Mouse (Mus musculus) forebrain, embryonic 13.5 days (tissue): ENCODE measurements around the gene Snx9. TPM values are rescaled to one million over a fixed set of nuclear protein-coding genes. Genes with fewer than 3 reads are reported as not detected.

ENCODE experiments used
- ATAC-seq: fragments of 200-750 bp; cut with Nextera tagmentation; 2 replicates; pipeline ENCODE4 v1.8.0; 2017
- H3K27ac ChIP-seq: fragments of 300-500 bp; sonication (generic); 2 replicates; pipeline ENCODE4 v1.5.1; 2015; ENCODE audit warnings: inconsistent platforms, mild to moderate bottlenecking, moderate library complexity
- H3K27me3 ChIP-seq: fragments of 300-500 bp; sonication (generic); 2 replicates; pipeline ENCODE4 v1.6.1; 2015; ENCODE audit warnings: mild to moderate bottlenecking, inconsistent platforms
- H3K36me3 ChIP-seq: fragments of 300-500 bp; sonication (generic); 2 replicates; pipeline ENCODE4 v1.6.1; 2015; ENCODE audit warnings: mild to moderate bottlenecking, inconsistent platforms; ENCODE audit not compliant: poor library complexity, severe bottlenecking
- H3K4me1 ChIP-seq: fragments of 300-500 bp; sonication (generic); 2 replicates; pipeline ENCODE4 v1.6.1; 2015; ENCODE audit warnings: inconsistent platforms
- H3K4me2 ChIP-seq: fragments of 300-500 bp; sonication (generic); 2 replicates; pipeline ENCODE4 v1.6.1; 2015; ENCODE audit warnings: inconsistent platforms, mild to moderate bottlenecking, moderate library complexity
- H3K4me3 ChIP-seq: fragments of 300-500 bp; sonication (generic); 2 replicates; pipeline ENCODE4 v1.5.1; 2015; ENCODE audit warnings: mild to moderate bottlenecking, inconsistent platforms
- H3K9ac ChIP-seq: fragments of 300-500 bp; sonication (generic); 2 replicates; pipeline ENCODE4 v1.6.1; 2015; ENCODE audit warnings: mild to moderate bottlenecking, inconsistent platforms
- H3K9me3 ChIP-seq: fragments of 300-500 bp; sonication (generic); replicated peaks from 2 replicates; pipeline ENCODE4 v1.6.1; 2016; ENCODE audit warnings: inconsistent platforms
- WGBS: fragments of 180-500 bp; shearing (Covaris S2); methylation state at CpG from one replicate; pipeline ENCODE4 v1.1.7; 2015; 5-methylcytosine and 5-hydroxymethylcytosine counted together
- polyA plus RNA-seq: library from polyadenylated mRNA; unstranded; fragments of >200 nt; fragmentation: Nextera tagmentation; extraction: Ambion mirVana; gene quantifications from 2 replicates; pipeline ENCODE4 v1.2.1, GENCODE M21; 2015

Snx9 gene
- polyA plus RNA-seq, 1 experiment from 2014 or later: 5.7 TPM

DNA sequence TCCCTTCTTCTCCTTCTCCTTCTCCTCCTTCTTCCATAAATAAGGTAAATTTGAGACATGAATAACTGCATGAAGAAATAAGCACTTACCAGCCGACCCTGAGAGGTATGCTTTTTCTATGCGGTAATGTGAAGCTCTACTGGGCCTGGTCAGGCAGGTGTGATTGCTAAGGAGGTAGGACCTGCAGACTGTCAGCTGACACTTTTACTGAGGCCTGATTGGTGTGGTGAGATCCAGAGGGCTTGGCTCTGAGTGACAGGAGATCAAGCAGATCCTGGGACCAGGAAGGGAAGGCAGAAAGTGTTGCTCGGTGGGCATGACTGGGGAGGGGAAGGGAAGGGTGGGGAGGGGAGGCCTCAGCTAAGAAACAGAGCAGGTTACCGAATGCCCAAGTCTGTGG lies 54.9 kb downstream of the Snx9 start:
- Histone ChIP-seq H3K4me1 (no peaks in the 10 kb centered on the region), H3K36me3 (peaks cover 7% of the 10 kb centered on the region; the same call in 1 of the 2 replicates), H3K4me2 (no peak overlapping the region), H3K27me3 (no peaks in the 10 kb centered on the region), H3K4me3 (no peak overlapping the region), H3K27ac (no peak overlapping the region), H3K9me3 (no peaks in the 10 kb centered on the region), H3K9ac (no peak overlapping the region)
- no peak for ATAC-seq
- 81% methylated on average over 4 of the region's 4 CpGs for WGBS

DNA sequence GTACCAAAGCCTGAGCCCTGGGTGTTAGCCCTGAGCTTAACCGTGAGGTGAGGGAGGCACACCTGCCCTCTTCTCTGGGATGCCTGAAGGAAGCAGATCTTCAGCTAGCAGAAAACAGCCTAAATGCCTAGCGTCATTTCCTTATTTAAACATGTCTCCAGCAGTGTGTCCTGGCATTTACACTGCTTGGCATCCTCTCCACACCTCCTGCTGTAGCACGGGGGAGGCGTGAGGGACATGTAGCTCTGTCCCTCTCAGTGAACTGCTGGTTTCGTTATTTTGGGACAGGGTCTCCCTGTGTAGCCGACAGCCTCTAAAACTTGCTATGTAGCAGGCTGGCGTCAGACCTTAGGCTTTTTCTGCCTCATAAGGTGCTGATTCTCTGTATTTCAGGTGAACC lies 55.5 kb downstream of the Snx9 start:
- Histone ChIP-seq H3K27me3 (no peaks in the 10 kb centered on the region), H3K9me3 (no peaks in the 10 kb centered on the region), H3K4me1 (no peaks in the 10 kb centered on the region), H3K27ac (no peak overlapping the region), H3K36me3 (peaks cover 7% of the 10 kb centered on the region; the same call in 1 of the 2 replicates), H3K4me2 (no peak overlapping the region), H3K9ac (no peak overlapping the region), H3K4me3 (no peak overlapping the region)
- WGBS: 90% methylated on average over 7 of the region's 7 CpGs
- no peak for ATAC-seq

DNA sequence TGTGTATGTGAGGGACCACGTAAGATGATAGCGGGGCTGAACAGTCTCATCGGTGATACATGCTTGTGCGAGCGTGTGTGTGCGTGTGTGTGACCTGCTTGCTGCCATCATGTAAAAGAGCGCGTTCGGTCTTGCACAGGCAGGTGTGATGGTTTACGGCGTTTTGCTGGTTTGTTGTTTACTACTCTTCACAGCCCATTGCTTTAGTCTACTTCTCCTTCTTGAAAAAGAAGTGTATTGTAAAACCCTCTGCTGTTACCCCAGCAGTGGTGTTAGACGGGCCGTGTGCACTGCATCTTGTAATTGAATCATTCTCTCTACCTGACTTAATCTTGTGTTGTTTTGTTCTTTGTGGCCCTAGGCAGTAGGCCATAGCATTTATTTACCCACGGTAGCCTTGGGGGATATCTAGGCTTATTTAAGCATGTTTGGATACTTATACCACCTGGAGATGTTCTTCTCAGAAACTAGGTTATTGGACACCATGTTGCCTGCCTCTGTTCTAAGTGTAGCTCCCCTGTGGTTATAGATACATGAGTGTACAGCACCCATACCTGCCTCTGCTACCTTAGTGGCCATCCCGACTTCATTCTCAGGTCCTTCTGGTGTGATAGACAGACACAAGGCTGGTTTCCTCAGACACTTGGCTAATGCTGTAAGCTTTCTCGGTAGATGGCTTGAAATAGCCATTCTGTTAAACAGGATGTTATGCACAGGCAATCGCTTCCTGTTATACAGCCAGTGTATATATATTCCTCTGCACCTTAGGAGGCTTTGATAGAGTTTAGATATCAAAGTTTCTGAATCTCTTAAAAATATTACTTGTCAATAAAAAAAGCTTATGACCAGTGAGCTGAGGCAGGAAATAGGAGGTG lies 56.4 kb downstream of the Snx9 start:
- Histone ChIP-seq H3K27me3 (no peaks in the 10 kb centered on the region), H3K36me3 (peaks cover 7% of the 10 kb centered on the region; the same call in 1 of the 2 replicates), H3K9me3 (no peaks in the 10 kb centered on the region), H3K4me2 (no peak overlapping the region), H3K4me1 (no peaks in the 10 kb centered on the region), H3K4me3 (no peak overlapping the region), H3K9ac (no peak overlapping the region), H3K27ac (no peak overlapping the region)
- ATAC-seq: no peak
- 92% methylated on average over 17 of the region's 17 CpGs for WGBS

DNA sequence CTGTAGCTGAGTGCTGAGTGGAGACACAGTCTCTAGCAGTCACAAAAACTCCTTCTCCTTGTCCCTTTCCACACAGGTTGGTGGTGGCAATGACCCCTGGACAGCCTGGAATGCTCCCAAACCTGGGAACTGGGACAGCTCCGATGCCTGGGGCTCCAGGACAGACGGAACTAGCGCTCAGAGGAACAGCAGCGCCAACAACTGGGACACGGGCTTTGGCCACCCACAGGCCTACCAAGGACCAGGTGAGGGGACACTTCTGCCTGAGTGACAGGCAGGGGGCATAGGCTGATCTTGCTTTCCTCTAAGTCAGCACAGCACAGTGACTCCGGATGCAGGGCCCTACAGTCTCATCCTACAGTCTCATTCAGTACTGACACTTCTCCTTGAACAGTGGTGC lies 58.1 kb downstream of the Snx9 start:
- Histone ChIP-seq H3K4me2 (no peak overlapping the region), H3K4me1 (no peaks in the 10 kb centered on the region), H3K4me3 (no peak overlapping the region), H3K9ac (no peak overlapping the region), H3K27ac (no peak overlapping the region), H3K9me3 (no peaks in the 10 kb centered on the region), H3K36me3 (peaks cover 7% of the 10 kb centered on the region; the same call in 1 of the 2 replicates), H3K27me3 (no peaks in the 10 kb centered on the region)
- WGBS: 88% methylated on average over 6 of the region's 6 CpGs
- no peak for ATAC-seq

DNA sequence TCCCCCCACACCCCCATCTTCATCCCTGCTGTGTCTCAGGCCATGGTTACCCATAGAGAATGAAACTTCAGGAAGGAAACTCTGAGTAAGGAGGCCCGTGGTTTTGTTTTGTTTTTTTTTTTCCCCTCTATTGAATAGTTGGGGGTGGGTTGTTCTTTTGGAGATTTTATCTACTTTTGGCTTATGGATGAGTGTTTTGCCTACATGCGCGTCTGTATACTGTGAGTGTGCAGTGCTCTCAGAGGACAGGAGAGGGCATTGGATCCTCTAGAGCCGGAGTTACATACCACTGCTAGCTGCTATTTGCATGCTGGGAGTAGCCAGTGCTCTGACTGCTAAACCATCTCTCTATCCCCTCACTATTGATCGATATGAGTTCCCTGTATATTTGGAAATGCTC lies 60.3 kb downstream of the Snx9 start:
- WGBS: 80% methylated on average over 5 of the region's 5 CpGs
- no peak for ATAC-seq

DNA sequence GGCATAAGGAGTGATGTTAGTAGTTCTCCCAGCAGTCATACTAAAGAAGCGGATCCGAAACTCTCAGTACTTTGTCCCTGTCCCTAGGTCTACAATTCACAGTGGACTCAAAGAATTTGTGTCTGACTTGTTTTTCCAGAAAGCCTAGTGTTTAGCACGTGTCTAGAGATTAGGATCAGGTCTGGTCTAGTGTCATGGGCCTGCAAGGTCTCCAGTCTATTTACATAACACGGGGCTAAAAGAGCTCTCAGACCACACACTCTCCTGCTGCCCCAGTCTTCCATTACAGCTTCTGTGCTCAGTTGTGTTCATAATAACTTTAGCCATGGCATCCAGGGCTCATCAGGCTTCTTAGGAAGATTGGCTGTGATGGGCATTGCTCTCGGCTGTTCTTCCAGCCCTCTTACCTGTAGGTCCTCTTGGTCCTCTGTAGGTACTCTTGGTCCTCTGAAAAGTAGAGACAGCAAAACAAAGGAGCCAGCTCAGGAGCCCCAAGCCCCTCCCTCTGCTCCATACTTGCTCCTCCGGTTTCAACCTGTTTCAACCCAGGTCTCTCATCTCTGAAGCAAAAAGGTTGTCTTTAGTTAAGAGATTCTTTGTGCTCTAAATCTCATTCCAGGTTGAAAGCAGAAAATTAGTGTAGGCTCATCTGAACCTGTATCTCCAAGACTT lies 62.6 kb downstream of the Snx9 start:
- Histone ChIP-seq H3K4me2 (no peak overlapping the region), H3K27ac (no peak overlapping the region), H3K4me1 (no peaks in the 10 kb centered on the region), H3K27me3 (no peaks in the 10 kb centered on the region), H3K9ac (no peak overlapping the region), H3K36me3 (peaks cover 21% of the 10 kb centered on the region), H3K9me3 (no peaks in the 10 kb centered on the region), H3K4me3 (no peak overlapping the region)
- no peak for ATAC-seq
- WGBS: 85% methylated on average over 6 of the region's 6 CpGs

More for the DNA sequence above, 60.3 kb downstream of the Snx9 start:
- no peaks in the 10 kb centered on the region for H3K9me3 ChIP-seq
- peaks cover 15% of the 10 kb centered on the region for H3K36me3 ChIP-seq
- H3K27ac ChIP-seq: no peak overlapping the region
- H3K4me2 ChIP-seq: no peak overlapping the region
- no peak overlapping the region for H3K9ac ChIP-seq
- H3K27me3 ChIP-seq: no peaks in the 10 kb centered on the region
- H3K4me1 ChIP-seq: no peaks in the 10 kb centered on the region
- H3K4me3 ChIP-seq: no peak overlapping the region

DNA sequence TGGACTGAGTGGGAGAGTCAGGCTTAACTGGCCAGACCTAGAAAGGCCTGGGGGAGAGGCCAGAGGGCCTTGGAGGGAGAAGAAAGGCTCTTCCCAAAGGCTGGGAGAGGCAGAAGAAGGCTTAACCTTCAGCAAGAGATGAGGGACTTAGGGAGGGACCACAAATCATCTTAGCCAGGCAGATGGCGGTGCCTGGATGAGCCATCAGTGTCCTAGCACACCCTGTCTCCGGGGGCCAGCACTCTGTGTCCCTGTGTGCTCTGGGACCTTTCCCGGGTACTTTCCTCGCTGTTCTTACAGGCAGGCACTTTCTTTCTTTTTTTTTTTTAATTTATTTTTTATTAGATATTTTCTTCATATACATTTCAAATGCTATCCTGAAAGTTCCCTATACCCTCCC lies 68.6 kb downstream of the Snx9 start:
- Histone ChIP-seq H3K36me3 (peaks cover 14% of the 10 kb centered on the region), H3K4me1 (no peaks in the 10 kb centered on the region), H3K4me2 (no peak overlapping the region), H3K27ac (no peak overlapping the region), H3K4me3 (no peak overlapping the region), H3K9me3 (no peaks in the 10 kb centered on the region), H3K9ac (no peak overlapping the region), H3K27me3 (no peaks in the 10 kb centered on the region)
- ATAC-seq: no peak
- WGBS: 92% methylated on average over 4 of the region's 4 CpGs

DNA sequence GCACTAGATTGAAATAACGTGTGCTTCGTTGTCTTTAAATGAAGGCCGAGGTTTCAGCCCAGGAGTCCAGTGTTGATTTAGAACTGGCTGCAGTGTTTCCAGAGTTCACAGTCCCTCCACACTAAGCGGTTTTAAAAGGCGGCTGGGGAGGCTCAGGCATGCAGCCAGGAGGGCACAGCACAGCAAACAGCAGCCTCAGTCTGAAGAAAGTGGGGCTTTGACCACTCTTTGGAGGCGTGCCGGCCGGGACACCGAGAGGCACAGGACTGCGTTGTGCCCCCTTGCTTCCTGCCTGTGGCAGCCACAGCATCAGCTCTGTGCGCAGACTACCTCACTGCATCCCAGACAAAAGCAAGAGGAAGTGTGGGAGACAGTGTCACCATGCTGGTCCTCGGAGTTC lies 70.5 kb downstream of the Snx9 start:
- H3K4me2 ChIP-seq: no peak overlapping the region
- H3K4me3 ChIP-seq: no peak overlapping the region
- 82% methylated on average over 12 of the region's 12 CpGs for WGBS
- H3K4me1 ChIP-seq: no peaks in the 10 kb centered on the region
- H3K9ac ChIP-seq: no peak overlapping the region
- H3K36me3 ChIP-seq: peaks cover 4% of the 10 kb centered on the region
- no peaks in the 10 kb centered on the region for H3K27me3 ChIP-seq
- ATAC-seq: no peak
- no peaks in the 10 kb centered on the region for H3K9me3 ChIP-seq
- no peak overlapping the region for H3K27ac ChIP-seq

DNA sequence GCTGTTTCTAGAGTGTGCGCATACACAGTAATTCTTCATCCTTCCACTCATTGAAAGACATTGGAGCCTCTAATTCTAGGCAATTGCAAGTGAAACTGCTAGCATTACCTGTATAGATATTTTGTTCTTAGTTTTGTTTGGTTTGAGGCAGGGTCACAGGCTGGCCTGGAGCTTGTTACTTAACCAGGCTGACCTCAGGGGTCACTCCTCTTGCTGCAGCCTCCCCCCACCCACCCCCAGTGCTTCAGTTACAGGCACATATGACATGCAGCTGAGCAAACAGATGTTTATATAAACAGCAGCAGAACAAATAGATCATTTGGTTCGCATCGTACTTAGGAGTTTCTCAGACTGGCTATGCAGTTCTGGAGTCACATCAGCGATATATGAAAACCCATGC lies 71.7 kb downstream of the Snx9 start:
- WGBS: 94% methylated on average over 4 of the region's 4 CpGs
- Histone ChIP-seq H3K36me3 (peaks cover 4% of the 10 kb centered on the region; the same call in 1 of the 2 replicates), H3K27ac (no peak overlapping the region), H3K4me3 (no peak overlapping the region), H3K9me3 (no peaks in the 10 kb centered on the region), H3K4me2 (no peak overlapping the region), H3K27me3 (no peaks in the 10 kb centered on the region), H3K9ac (no peak overlapping the region), H3K4me1 (no peaks in the 10 kb centered on the region)
- no peak for ATAC-seq

DNA sequence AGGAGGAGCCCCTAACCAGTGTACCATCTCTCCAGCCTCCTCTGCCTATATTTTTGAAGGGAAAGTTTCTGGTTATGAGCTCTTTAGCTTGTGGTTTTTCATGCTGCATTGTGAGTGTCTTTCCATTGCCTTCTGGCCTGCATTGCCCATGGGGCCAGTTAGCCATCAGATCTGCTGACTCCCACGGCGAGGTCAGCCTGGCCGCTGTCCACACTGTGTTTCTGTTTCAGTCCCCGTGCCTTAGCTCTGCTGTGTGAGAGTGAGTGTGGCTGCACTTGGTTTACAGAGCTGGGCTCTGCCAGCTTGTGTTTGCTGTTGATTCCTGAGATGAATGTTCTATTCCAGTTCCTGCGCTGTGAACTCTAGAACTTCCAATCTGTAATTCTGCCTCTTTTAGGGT lies 73.1 kb downstream of the Snx9 start:
- Histone ChIP-seq H3K36me3 (peaks cover 10% of the 10 kb centered on the region), H3K27me3 (no peaks in the 10 kb centered on the region), H3K4me2 (no peak overlapping the region), H3K27ac (no peak overlapping the region), H3K9me3 (no peaks in the 10 kb centered on the region), H3K4me3 (no peak overlapping the region), H3K9ac (no peak overlapping the region), H3K4me1 (no peaks in the 10 kb centered on the region)
- no peak for ATAC-seq
- 92% methylated on average over 5 of the region's 5 CpGs for WGBS

DNA sequence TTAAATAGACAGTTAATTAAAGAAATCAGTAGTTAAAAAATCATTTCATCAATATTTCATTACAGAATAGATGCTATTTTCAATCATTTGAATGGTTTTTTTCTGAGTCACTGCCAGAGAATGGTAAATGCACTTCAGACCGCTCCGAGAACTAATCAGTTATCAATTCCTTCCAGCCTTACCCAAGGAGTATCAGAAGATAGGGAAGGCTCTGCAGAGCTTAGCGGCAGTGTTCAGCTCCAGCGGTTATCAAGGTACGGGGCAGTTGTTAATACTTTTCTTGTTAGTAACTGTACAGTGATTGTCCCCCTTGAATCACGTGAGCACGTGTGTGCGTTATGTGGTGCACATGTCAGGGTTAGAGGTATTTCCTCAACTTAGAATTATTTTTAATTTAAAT lies 80.8 kb downstream of the Snx9 start:
- 94% methylated on average over 8 of the region's 8 CpGs for WGBS
- Histone ChIP-seq H3K4me1 (peaks cover 7% of the 10 kb centered on the region; the same call in 1 of the 2 replicates), H3K4me3 (no peak overlapping the region), H3K36me3 (peaks cover 34% of the 10 kb centered on the region), H3K4me2 (no peak overlapping the region), H3K27me3 (no peaks in the 10 kb centered on the region), H3K9me3 (no peaks in the 10 kb centered on the region), H3K9ac (no peak overlapping the region), H3K27ac (no peak overlapping the region)
- ATAC-seq: no peak

DNA sequence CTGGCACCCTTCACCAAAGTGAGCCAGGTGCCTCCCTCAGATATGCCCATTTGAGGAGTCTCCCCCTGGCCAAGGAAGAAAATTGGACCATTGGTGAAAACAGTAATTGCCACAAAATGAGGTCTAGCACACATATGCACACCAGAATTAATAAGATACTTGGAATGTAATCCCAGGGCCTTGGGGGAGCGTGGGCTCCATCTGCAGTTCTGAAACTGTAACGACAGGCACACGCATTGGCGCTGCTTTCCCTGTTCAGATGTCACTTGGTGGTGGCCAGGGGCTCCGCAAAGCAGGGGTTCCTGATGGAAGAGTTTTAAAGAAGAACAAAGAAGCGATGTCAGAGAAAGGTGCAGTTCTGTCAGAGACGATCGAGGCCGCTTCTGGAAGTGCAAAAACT lies 82.2 kb downstream of the Snx9 start:
- no peaks in the 10 kb centered on the region for H3K27me3 ChIP-seq
- no peak for ATAC-seq

More for the DNA sequence above, 82.2 kb downstream of the Snx9 start:
- Histone ChIP-seq H3K27ac (no peak overlapping the region), H3K4me1 (peaks cover 7% of the 10 kb centered on the region; the same call in 1 of the 2 replicates), H3K4me2 (no peak overlapping the region), H3K9ac (no peak overlapping the region), H3K36me3 (peaks cover 39% of the 10 kb centered on the region), H3K4me3 (no peak overlapping the region), H3K9me3 (no peaks in the 10 kb centered on the region)
- WGBS: 67% methylated on average over 9 of the region's 9 CpGs
